Mouse (Mus musculus) heart, embryonic 14.5 days (tissue): Measurements from ENCODE around the gene Cacna1c. TPM values are rescaled to one million over a fixed set of nuclear protein-coding genes. Genes with fewer than 3 reads are reported as not detected.

Source experiments
- ATAC-seq: fragments of 200-750 bp; cut with Nextera tagmentation; 2 replicates; pipeline ENCODE4 v1.8.0; 2017; ENCODE audit warnings: low read depth, moderate TSS enrichment; ENCODE audit not compliant: insufficient number of reproducible peaks, insufficient read depth, low FRiP score
- H3K27ac ChIP-seq, 2 experiments: fragments of 200-500 bp in 1 of 2; fragments of 300-500 bp in 1 of 2; sonication (generic) in 1 of 2; replicated peaks in 1 of 2; 2 replicates each; pipeline ENCODE4 v1.5.1; 2012 to 2014; ENCODE audit warnings: low read depth in 2 of 2, low read length in 2 of 2, control low read depth in 1 of 2, mild to moderate bottlenecking in 1 of 2, mixed read lengths in 1 of 2; ENCODE audit not compliant: control insufficient read depth in 1 of 2, insufficient read depth in 1 of 2
- H3K27me3 ChIP-seq: fragments of 300-500 bp; sonication (generic); 2 replicates; pipeline ENCODE4 v1.6.1; 2014; ENCODE audit warnings: mild to moderate bottlenecking, low read length, control low read depth; ENCODE audit not compliant: control insufficient read depth, insufficient read depth
- H3K36me3 ChIP-seq: fragments of 300-500 bp; sonication (generic); 2 replicates; pipeline ENCODE4 v1.6.1; 2014; ENCODE audit warnings: mild to moderate bottlenecking, control low read depth, low read length, mixed read lengths; ENCODE audit not compliant: control insufficient read depth, insufficient read depth
- H3K4me1 ChIP-seq, 2 experiments: fragments of 200-500 bp in 1 of 2; fragments of 300-500 bp in 1 of 2; sonication (generic) in 1 of 2; 2 replicates each; pipeline ENCODE4 v1.6.1; 2012 to 2014; ENCODE audit warnings: low read length in 2 of 2, control low read depth in 1 of 2, mixed read lengths in 1 of 2; ENCODE audit not compliant: control insufficient read depth in 2 of 2, insufficient read depth in 2 of 2
- H3K4me2 ChIP-seq: fragments of 300-500 bp; sonication (generic); 2 replicates; pipeline ENCODE4 v1.6.1; 2014; ENCODE audit warnings: mild to moderate bottlenecking, low read length
- H3K4me3 ChIP-seq, 2 experiments: fragments of 200-500 bp in 1 of 2; fragments of 300-500 bp in 1 of 2; sonication (generic) in 1 of 2; 2 replicates each; pipeline ENCODE4 v1.5.1; 2012 to 2014; ENCODE audit warnings: low read length in 2 of 2, mild to moderate bottlenecking in 2 of 2, control low read depth in 1 of 2, low read depth in 1 of 2, moderate library complexity in 1 of 2; ENCODE audit not compliant: control insufficient read depth in 1 of 2, insufficient read depth in 1 of 2
- H3K9ac ChIP-seq: fragments of 300-500 bp; sonication (generic); 2 replicates; pipeline ENCODE4 v1.6.1; 2014; ENCODE audit warnings: mild to moderate bottlenecking, low read length
- H3K9me3 ChIP-seq: fragments of 300-500 bp; sonication (generic); 2 replicates; pipeline ENCODE4 v1.6.1; 2016; ENCODE audit warnings: low read length, control low read depth; ENCODE audit not compliant: control insufficient read depth
- WGBS: fragments of 180-500 bp; shearing (Covaris S2); extraction: QIAGEN DNeasy Blood & Tissue Kit; methylation state at CpG from one replicate; pipeline ENCODE4 v1.1.7; 2014; 5-methylcytosine and 5-hydroxymethylcytosine counted together
- polyA plus RNA-seq: library from polyadenylated mRNA; unstranded; fragments of >200 nt; fragmentation: Nextera tagmentation; extraction: Ambion mirVana; gene quantifications from 2 replicates; pipeline ENCODE4 v1.2.1, GENCODE M21; 2014

Cacna1c gene
- polyA plus RNA-seq, 1 experiment from 2014 or later, result 60.9 TPM

- Histone ChIP-seq H3K4me3 (no peak overlapping the region), H3K9ac (no peak overlapping the region), H3K27me3 (no peaks in the 10 kb centered on the region), H3K9me3 (no peaks in the 10 kb centered on the region), H3K27ac (no peak overlapping the region), H3K4me1 (peaks cover 16 to 33% of the 10 kb centered on the region in 2 experiments), H3K36me3 (peaks cover 67% of the 10 kb centered on the region), H3K4me2 (no peak overlapping the region)
- no peak for ATAC-seq
- WGBS, result 93% methylated on average over 8 of the region's 8 CpGs
These were observed 442.4 kb downstream of the Cacna1c start for GRCm38 (mm10) chr6:118753787-118754186.

GRCm38 (mm10) chr6:118753064-118753463, 443.2 kb downstream of the Cacna1c start:
- H3K36me3 ChIP-seq, result peaks cover 75% of the 10 kb centered on the region

GRCm38 (mm10) chr6:118749285-118749684, 446.9 kb downstream of the Cacna1c start:
- Histone ChIP-seq H3K9me3 (no peaks in the 10 kb centered on the region), H3K27ac (no peak overlapping the region), H3K9ac (no peak overlapping the region), H3K4me3 (no peak overlapping the region), H3K4me1 (peaks cover 5 to 9% of the 10 kb centered on the region in 2 experiments), H3K4me2 (no peak overlapping the region), H3K36me3 (peaks cover 80% of the 10 kb centered on the region), H3K27me3 (no peaks in the 10 kb centered on the region)
- WGBS, result 82% methylated on average over 1 of the region's 1 CpGs
- ATAC-seq, result no peak

More at GRCm38 (mm10) chr6:118753064-118753463, 443.2 kb downstream of the Cacna1c start:
- no peaks in the 10 kb centered on the region for H3K9me3 ChIP-seq
- H3K9ac ChIP-seq, result no peak overlapping the region
- WGBS, result 28% methylated on average over 5 of the region's 5 CpGs
- H3K27ac ChIP-seq, result no peak overlapping the region
- H3K27me3 ChIP-seq, result no peaks in the 10 kb centered on the region
- no peak for ATAC-seq
- H3K4me3 ChIP-seq, result no peak overlapping the region
- peaks cover 11 to 26% of the 10 kb centered on the region in 2 experiments for H3K4me1 ChIP-seq
- no peak overlapping the region for H3K4me2 ChIP-seq

GRCm38 (mm10) chr6:118742701-118743100, 453.5 kb downstream of the Cacna1c start:
- no peak overlapping the region for H3K4me2 ChIP-seq
- H3K4me1 ChIP-seq, result peaks cover 2 to 17% of the 10 kb centered on the region in 2 experiments; a peak in 2 of 4 replicates
- no peak for ATAC-seq
- no peaks in the 10 kb centered on the region for H3K9me3 ChIP-seq
- no peak overlapping the region for H3K4me3 ChIP-seq
- no peaks in the 10 kb centered on the region for H3K27me3 ChIP-seq
- peaks cover 73% of the 10 kb centered on the region for H3K36me3 ChIP-seq
- 77% methylated on average over 6 of the region's 6 CpGs for WGBS
- no peak overlapping the region for H3K27ac ChIP-seq
- no peak overlapping the region for H3K9ac ChIP-seq

- Histone ChIP-seq H3K36me3 (peaks cover 65% of the 10 kb centered on the region), H3K4me1 (peaks cover 2 to 17% of the 10 kb centered on the region in 2 experiments; a peak in 2 of 4 replicates), H3K4me2 (no peak overlapping the region), H3K27ac (no peak overlapping the region), H3K9ac (no peak overlapping the region), H3K27me3 (no peaks in the 10 kb centered on the region), H3K9me3 (no peaks in the 10 kb centered on the region), H3K4me3 (no peak overlapping the region)
- ATAC-seq, result no peak
- 93% methylated on average over 14 of the region's 14 CpGs for WGBS
These were observed 454.4 kb downstream of the Cacna1c start for GRCm38 (mm10) chr6:118741841-118742240.

GRCm38 (mm10) chr6:118739961-118740599, 456.1 kb downstream of the Cacna1c start:
- ATAC-seq, result no peak
- peaks cover 66% of the 10 kb centered on the region for H3K36me3 ChIP-seq

GRCm38 (mm10) chr6:118739344-118739743, 456.9 kb downstream of the Cacna1c start:
- ATAC-seq, result no peak
- H3K27ac ChIP-seq, result no peak overlapping the region
- H3K4me3 ChIP-seq, result no peak overlapping the region
- no peak overlapping the region for H3K4me2 ChIP-seq
- no peaks in the 10 kb centered on the region for H3K27me3 ChIP-seq
- H3K9me3 ChIP-seq, result no peaks in the 10 kb centered on the region
- peaks cover 2 to 17% of the 10 kb centered on the region in 2 experiments; a peak in 2 of 4 replicates for H3K4me1 ChIP-seq
- WGBS, result 58% methylated on average over 4 of the region's 4 CpGs
- H3K36me3 ChIP-seq, result peaks cover 66% of the 10 kb centered on the region
- no peak overlapping the region for H3K9ac ChIP-seq

More at GRCm38 (mm10) chr6:118739961-118740599, 456.1 kb downstream of the Cacna1c start:
- no peak overlapping the region for H3K9ac ChIP-seq
- WGBS, result 61% methylated on average over 9 of the region's 9 CpGs
- H3K27me3 ChIP-seq, result no peaks in the 10 kb centered on the region
- H3K27ac ChIP-seq, result 0 out of 4 replicates have a peak overlapping the region, but pooled peaks of 1 of the 2 experiments have one; percentile 9
- H3K4me2 ChIP-seq, result no peak overlapping the region
- no peak overlapping the region for H3K4me3 ChIP-seq
- H3K9me3 ChIP-seq, result no peaks in the 10 kb centered on the region
- H3K4me1 ChIP-seq, result peaks cover 2 to 17% of the 10 kb centered on the region in 2 experiments; a peak in 2 of 4 replicates
